ENCODE assay signal across 13 mouse cellular contexts in genomic region chr16:4600701-4601310, GRCm38 (mm10). TPM values are rescaled to one million over a fixed set of nuclear protein-coding genes. Genes with fewer than 3 reads are reported as not detected.
DNase-seq lines count a peak whose midpoint lies in the region; ATAC-seq lines count a peak whose summit lies in the region.
"Had no signal": no experiment of that assay in that cellular context is flagged by ENCODE, and none has a peak within 500 bp of the region (broad histone marks: within the 10 kb centered on the region; RNA-seq: fewer than 3 reads in every experiment).

No protein-coding gene starts in this region.

- H3K4me2 ChIP-seq in heart, embryonic 14.5 days (ENCODE audit: low read length): 0 out of 2 replicates have a peak overlapping the region, but pooled peaks have one; percentile 9
- no peak overlapping the region for H3K4me2 ChIP-seq in neural tube, embryonic 11.5 days (ENCODE audit: low read depth)
- H3K4me2 ChIP-seq in kidney, embryonic 14.5 days (replicated peaks; ENCODE audit: low read depth, low read length): no peak overlapping the region
- H3K4me2 ChIP-seq in limb, embryonic 15.5 days: no peak overlapping the region

- no peaks in the 10 kb centered on the region for H3K36me3 ChIP-seq in heart, embryonic 14.5 days (ENCODE audit: control insufficient read depth, insufficient read depth, low read length)
- no peaks in the 10 kb centered on the region for H3K36me3 ChIP-seq in neural tube, embryonic 11.5 days (ENCODE audit: control insufficient read depth, insufficient read depth, low read length)
- peaks cover 3% of the 10 kb centered on the region; the same call in 1 of the 2 replicates for H3K36me3 ChIP-seq in kidney, embryonic 14.5 days (ENCODE audit: control insufficient read depth, insufficient read depth, low read length)
- no peaks in the 10 kb centered on the region for H3K36me3 ChIP-seq in limb, embryonic 15.5 days

- H3K4me3 ChIP-seq in heart, embryonic 14.5 days (ENCODE audit: control insufficient read depth in 1 of 2, insufficient read depth in 1 of 2, low read depth in 1 of 2, low read length in 2 of 2): no peak overlapping the region
- no peak overlapping the region for H3K4me3 ChIP-seq in neural tube, embryonic 11.5 days (ENCODE audit: low read depth, low read length)
- H3K4me3 ChIP-seq in kidney, embryonic 14.5 days (ENCODE audit: low read length): no peak overlapping the region
- no peak overlapping the region for H3K4me3 ChIP-seq in limb, embryonic 15.5 days
- H3K4me3 ChIP-seq: heart, adult 2 months; layer of hippocampus, adult 2 months had no signal

- WGBS in heart, embryonic 14.5 days: 52% methylated on average over 9 of the region's 9 CpGs
- WGBS in neural tube, embryonic 11.5 days: 77% methylated on average over 9 of the region's 9 CpGs
- WGBS in kidney, embryonic 14.5 days: 76% methylated on average over 9 of the region's 9 CpGs
- 69% methylated on average over 9 of the region's 9 CpGs for WGBS in limb, embryonic 15.5 days

- no peak for DNase-seq in heart, adult 11 months
- no peak for DNase-seq in neural tube, embryonic 11.5 days (ENCODE audit: low spot score)
- no peak for DNase-seq in neural tube, embryonic 10.5 days (ENCODE audit: extremely low spot score, low spot score)
- no peak for DNase-seq in c-Kit-positive CD71-positive TER-119-positive erythroid progenitor cells, embryonic 14.5 days (ENCODE audit: low spot score)
- DNase-seq: cerebellum, adult 8-10 months; heart, adult 2 months; lung, postnatal 36 days; thymus, postnatal 4 days had no signal

- peak overlapping the region; percentile 8; the same call in 1 of the 2 replicates for H3K9ac ChIP-seq in heart, embryonic 14.5 days (ENCODE audit: low read length)
- H3K9ac ChIP-seq in neural tube, embryonic 11.5 days (ENCODE audit: low read length): no peak overlapping the region
- H3K9ac ChIP-seq in kidney, embryonic 14.5 days (ENCODE audit: low read depth, low read length): no peak overlapping the region
- no peak overlapping the region for H3K9ac ChIP-seq in limb, embryonic 15.5 days

- H3K9me3 ChIP-seq in heart, embryonic 14.5 days (ENCODE audit: control insufficient read depth, low read length): no peaks in the 10 kb centered on the region
- no peaks in the 10 kb centered on the region for H3K9me3 ChIP-seq in neural tube, embryonic 11.5 days (ENCODE audit: control insufficient read depth, low read length)
- H3K9me3 ChIP-seq in kidney, embryonic 14.5 days (ENCODE audit: control insufficient read depth, low read length): no peaks in the 10 kb centered on the region
- no peaks in the 10 kb centered on the region for H3K9me3 ChIP-seq in limb, embryonic 15.5 days

- H3K4me1 ChIP-seq in heart, embryonic 14.5 days (ENCODE audit: control insufficient read depth in 2 of 2, insufficient read depth in 2 of 2, low read length in 2 of 2): peaks cover 90 to 99% of the 10 kb centered on the region in 2 experiments
- H3K4me1 ChIP-seq in neural tube, embryonic 11.5 days (ENCODE audit: control insufficient read depth, insufficient read depth, low read length): peaks cover 93% of the 10 kb centered on the region
- H3K4me1 ChIP-seq in kidney, embryonic 14.5 days (ENCODE audit: control insufficient read depth, insufficient read depth, low read length): peaks cover 87% of the 10 kb centered on the region
- peaks cover 99% of the 10 kb centered on the region for H3K4me1 ChIP-seq in limb, embryonic 15.5 days

- ATAC-seq in heart, embryonic 14.5 days (ENCODE audit: insufficient number of reproducible peaks, insufficient read depth, low FRiP score, low read depth): no peak
- no peak for ATAC-seq in neural tube, embryonic 11.5 days (ENCODE audit: insufficient read depth, low FRiP score, low TSS enrichment)
- ATAC-seq in kidney, embryonic 14.5 days (ENCODE audit: low FRiP score, low TSS enrichment): no peak
- ATAC-seq in limb, embryonic 15.5 days (ENCODE audit: insufficient number of reproducible peaks, low FRiP score, low TSS enrichment, low read depth): no peak
- ATAC-seq in megakaryocyte progenitor cell, adult 5-6 weeks (replicated peaks; ENCODE audit: poor library complexity): no peak

- peak overlapping the region; percentile 62 to 89 for H3K27ac ChIP-seq in heart, embryonic 14.5 days (replicated peaks in 1 of 2; ENCODE audit: control insufficient read depth in 1 of 2, insufficient read depth in 1 of 2, low read depth in 2 of 2, low read length in 2 of 2)
- H3K27ac ChIP-seq in neural tube, embryonic 11.5 days (ENCODE audit: low read depth, low read length): peak overlapping the region; percentile 46; the same call in 1 of the 2 replicates
- peak overlapping the region; percentile 34; the same call in 1 of the 2 replicates for H3K27ac ChIP-seq in kidney, embryonic 14.5 days (ENCODE audit: low read depth, low read length)
- H3K27ac ChIP-seq in limb, embryonic 15.5 days: peak overlapping the region; percentile 60
- H3K27ac ChIP-seq: heart, adult 2 months; layer of hippocampus, adult 2 months had no signal

- H3K27me3 ChIP-seq in heart, embryonic 14.5 days (ENCODE audit: control insufficient read depth, insufficient read depth, low read length): no peaks in the 10 kb centered on the region
- H3K27me3 ChIP-seq in neural tube, embryonic 11.5 days (ENCODE audit: control insufficient read depth, insufficient read depth, low read length): no peaks in the 10 kb centered on the region
- H3K27me3 ChIP-seq in kidney, embryonic 14.5 days (ENCODE audit: control insufficient read depth, insufficient read depth, low read length): no peaks in the 10 kb centered on the region
- H3K27me3 ChIP-seq in limb, embryonic 15.5 days: no peaks in the 10 kb centered on the region

RNA-seq across cellular contexts. Expression of gene Glis2, which starts 6.3 kb away (rescaled TPM):
- polyA plus RNA-seq in heart, embryonic 14.5 days (2014; fragmentation: Nextera tagmentation; extraction: Ambion mirVana): 17.8 and 21.4 TPM in 2 replicates
- 32.4 and 37.0 TPM in 2 replicates for polyA plus RNA-seq in neural tube, embryonic 11.5 days (2014; fragmentation: Nextera tagmentation; extraction: Ambion mirVana)
- 42.4 and 47.3 TPM in 2 replicates for polyA plus RNA-seq in kidney, embryonic 14.5 days (2014; fragmentation: Nextera tagmentation; extraction: Ambion mirVana)
- 31.7 and 34.9 TPM in 2 replicates for polyA plus RNA-seq in limb, embryonic 15.5 days (2015; fragmentation: Nextera tagmentation; extraction: Ambion mirVana)
- total RNA-seq in megakaryocyte progenitor cell, adult 5-6 weeks (2015): 1.1 and 1.5 TPM in 2 replicates
- total RNA-seq in megakaryocyte progenitor cell, adult 5-6 weeks (2017): 0.64 and 1.1 TPM in 2 replicates

RNA-seq across cellular contexts. Expression of gene Pam16, which starts 24.0 kb away (rescaled TPM):
- 157 and 165 TPM in 2 replicates for polyA plus RNA-seq in heart, embryonic 14.5 days (2014; fragmentation: Nextera tagmentation; extraction: Ambion mirVana)
- polyA plus RNA-seq in neural tube, embryonic 11.5 days (2014; fragmentation: Nextera tagmentation; extraction: Ambion mirVana): 94.3 and 108 TPM in 2 replicates
- 102 and 116 TPM in 2 replicates for polyA plus RNA-seq in kidney, embryonic 14.5 days (2014; fragmentation: Nextera tagmentation; extraction: Ambion mirVana)
- polyA plus RNA-seq in limb, embryonic 15.5 days (2015; fragmentation: Nextera tagmentation; extraction: Ambion mirVana): 75.8 and 83.1 TPM in 2 replicates
- total RNA-seq in megakaryocyte progenitor cell, adult 5-6 weeks (2015): 74.0 and 86.1 TPM in 2 replicates
- total RNA-seq in megakaryocyte progenitor cell, adult 5-6 weeks (2017): 19.1 and 35.2 TPM in 2 replicates

RNA-seq across cellular contexts. Expression of gene Vasn, which starts 38.9 kb away (rescaled TPM):
- polyA plus RNA-seq in heart, embryonic 14.5 days (2014; fragmentation: Nextera tagmentation; extraction: Ambion mirVana): 11.9 and 12.8 TPM in 2 replicates
- polyA plus RNA-seq in neural tube, embryonic 11.5 days (2014; fragmentation: Nextera tagmentation; extraction: Ambion mirVana): 10.5 and 11.1 TPM in 2 replicates
- polyA plus RNA-seq in kidney, embryonic 14.5 days (2014; fragmentation: Nextera tagmentation; extraction: Ambion mirVana): 14.4 and 16.1 TPM in 2 replicates
- 41.5 and 45.1 TPM in 2 replicates for polyA plus RNA-seq in limb, embryonic 15.5 days (2015; fragmentation: Nextera tagmentation; extraction: Ambion mirVana)
- total RNA-seq in megakaryocyte progenitor cell, adult 5-6 weeks (2015): 0.07 and 0.49 TPM in 2 replicates
- 0.17 and 0.34 TPM in 2 replicates for total RNA-seq in megakaryocyte progenitor cell, adult 5-6 weeks (2017)

RNA-seq across cellular contexts. Expression of gene Dnaja3, which starts 39.0 kb away (rescaled TPM):
- polyA plus RNA-seq in heart, embryonic 14.5 days (2014; fragmentation: Nextera tagmentation; extraction: Ambion mirVana): 68.9 and 70.3 TPM in 2 replicates
- 54.2 and 56.6 TPM in 2 replicates for polyA plus RNA-seq in neural tube, embryonic 11.5 days (2014; fragmentation: Nextera tagmentation; extraction: Ambion mirVana)
- 46.3 and 68.8 TPM in 2 replicates for polyA plus RNA-seq in kidney, embryonic 14.5 days (2014; fragmentation: Nextera tagmentation; extraction: Ambion mirVana)
- 60.5 and 65.1 TPM in 2 replicates for polyA plus RNA-seq in limb, embryonic 15.5 days (2015; fragmentation: Nextera tagmentation; extraction: Ambion mirVana)
- total RNA-seq in megakaryocyte progenitor cell, adult 5-6 weeks (2015): 24.6 and 26.3 TPM in 2 replicates
- 59.5 and 71.1 TPM in 2 replicates for total RNA-seq in megakaryocyte progenitor cell, adult 5-6 weeks (2017)

RNA-seq across cellular contexts. Expression of gene Tfap4, which starts 41.2 kb away (rescaled TPM):
- polyA plus RNA-seq in heart, embryonic 14.5 days (2014; fragmentation: Nextera tagmentation; extraction: Ambion mirVana): 2.5 and 4.1 TPM in 2 replicates
- polyA plus RNA-seq in neural tube, embryonic 11.5 days (2014; fragmentation: Nextera tagmentation; extraction: Ambion mirVana): 16.1 and 17.8 TPM in 2 replicates
- 24.5 and 25.7 TPM in 2 replicates for polyA plus RNA-seq in kidney, embryonic 14.5 days (2014; fragmentation: Nextera tagmentation; extraction: Ambion mirVana)
- 20.4 and 20.7 TPM in 2 replicates for polyA plus RNA-seq in limb, embryonic 15.5 days (2015; fragmentation: Nextera tagmentation; extraction: Ambion mirVana)
- 37.1 and 41.2 TPM in 2 replicates for total RNA-seq in megakaryocyte progenitor cell, adult 5-6 weeks (2015)
- total RNA-seq in megakaryocyte progenitor cell, adult 5-6 weeks (2017): 42.0 and 53.9 TPM in 2 replicates
